Mouse (Mus musculus) erythroid progenitor cell, adult 5-6 weeks (primary cell): Measurements from ENCODE around the gene Gm13289. TPM values are rescaled to one million over a fixed set of nuclear protein-coding genes. Genes with fewer than 3 reads are reported as not detected.
"Not testable (repeated sequence)": the region's sequence is repeated elsewhere in the genome, so short reads cannot be mapped to it uniquely, and the experiment has no call there.

ENCODE experiments used
- ATAC-seq: replicated peaks from 2 replicates; pipeline ENCODE4 v1.8.0; 2016; ENCODE audit warnings: moderate number of reproducible peaks, mild to moderate bottlenecking, moderate TSS enrichment, inconsistent platforms; ENCODE audit not compliant: poor library complexity, low FRiP score, severe bottlenecking
- total RNA-seq, 2 experiments: library from RNA; stranded (forward) in 1 of 2; stranded (reverse) in 1 of 2; fragments of 150-400 nt in 1 of 2; fragments of 186-747, 209-891 nt in 1 of 2; gene quantifications; 2 replicates each; pipeline versions ENCODE4 v1.2.3 to v1.2.4; 2015 to 2017; ENCODE audit warnings: low replicate concordance in 2 of 2

The Gm13289 gene
- total RNA-seq, 2 experiments from 2014 or later = not detected

GRCm38 (mm10) chr4:88780320-88780719 is 3.6 kb downstream of the Gm13289 start:
- not testable (repeated sequence) for ATAC-seq

- not testable (repeated sequence) for ATAC-seq
Measured at GRCm38 (mm10) chr4:88781831-88782230, 5.1 kb downstream of the Gm13289 start, which contains the start of gene Ifnz. Gene Ifnz (plus strand): TSS chr4:88782131.

- ATAC-seq = not testable (repeated sequence)
Measured at GRCm38 (mm10) chr4:88782335-88782734, 5.6 kb downstream of the Gm13289 start.

GRCm38 (mm10) chr4:88785409-88785808 is 8.7 kb downstream of the Gm13289 start, which contains the start of gene Gm13276:
Gene Gm13276 (plus strand): TSS chr4:88785709.
- not testable (repeated sequence) for ATAC-seq

GRCm38 (mm10) chr4:88788402-88788801 is 11.7 kb downstream of the Gm13289 start, which contains the start of gene Gm13277:
Gene Gm13277 (plus strand): TSS chr4:88788632.
- ATAC-seq = not testable (repeated sequence)

- ATAC-seq = not testable (repeated sequence)
Measured at GRCm38 (mm10) chr4:88791250-88791649, 14.5 kb downstream of the Gm13289 start, which contains the start of gene Gm13278. Gene Gm13278 (plus strand): TSS chr4:88791550.

GRCm38 (mm10) chr4:88793936-88794675 is 17.4 kb downstream of the Gm13289 start, which contains the start of gene Gm13275:
Gene Gm13275 (plus strand): TSS chr4:88794487.
- not testable (repeated sequence) for ATAC-seq

GRCm38 (mm10) chr4:88797097-88797496 is 20.4 kb downstream of the Gm13289 start, which contains the start of gene Gm13279:
Gene Gm13279 (plus strand): TSS chr4:88797397.
- ATAC-seq = not testable (repeated sequence)

- not testable (repeated sequence) for ATAC-seq
Measured at GRCm38 (mm10) chr4:88799365-88799764, 22.6 kb downstream of the Gm13289 start, which contains the start of gene Gm13285. Gene Gm13285 (plus strand): TSS chr4:88799665.

GRCm38 (mm10) chr4:88802954-88803353 is 26.2 kb downstream of the Gm13289 start, which contains the start of gene Gm13287:
Gene Gm13287 (plus strand): TSS chr4:88803254.
- not testable (repeated sequence) for ATAC-seq

- not testable (repeated sequence) for ATAC-seq
Measured at GRCm38 (mm10) chr4:88805231-88805630, 28.5 kb downstream of the Gm13289 start, which contains the start of gene Gm13288. Gene Gm13288 (plus strand): TSS chr4:88805531.

- not testable (repeated sequence) for ATAC-seq
Measured at GRCm38 (mm10) chr4:88805761-88806160, 29.0 kb downstream of the Gm13289 start.

GRCm38 (mm10) chr4:88815928-88816327 is 39.2 kb downstream of the Gm13289 start, which contains the start of gene Ifna7:
Gene Ifna7 (plus strand): TSS chr4:88816228.
- no peak for ATAC-seq

- ATAC-seq = no peak
Measured at GRCm38 (mm10) chr4:88819659-88820058, 42.9 kb downstream of the Gm13289 start, which contains the start of gene Ifna11. Gene Ifna11 (plus strand): TSS chr4:88819959.

GRCm38 (mm10) chr4:88822995-88823394 is 46.3 kb downstream of the Gm13289 start:
- no peak for ATAC-seq

Other genes starting within 250 kb of the Gm13289 start
Only the 30 nearest of the 31 such genes appear.
- not detected in 2 replicates for gene Ifna14, start 205.1 kb upstream of the Gm13289 start, total RNA-seq (2015; ENCODE audit: low replicate concordance)
- not detected in 2 replicates for gene Ifna14, start 205.1 kb upstream of the Gm13289 start, total RNA-seq (2017; ENCODE audit: low replicate concordance)
- gene Ifna9, start 184.5 kb upstream of the Gm13289 start, total RNA-seq (2015; ENCODE audit: low replicate concordance) = not detected in 2 replicates
- not detected in 2 replicates for gene Ifna9, start 184.5 kb upstream of the Gm13289 start, total RNA-seq (2017; ENCODE audit: low replicate concordance)
- not detected in 2 replicates for gene Ifna12, start 173.5 kb upstream of the Gm13289 start, total RNA-seq (2015; ENCODE audit: low replicate concordance)
- gene Ifna12, start 173.5 kb upstream of the Gm13289 start, total RNA-seq (2017; ENCODE audit: low replicate concordance) = not detected in 2 replicates
- gene C87499, start 142.5 kb upstream of the Gm13289 start, total RNA-seq (2015; ENCODE audit: low replicate concordance) = not detected in 2 replicates
- gene C87499, start 142.5 kb upstream of the Gm13289 start, total RNA-seq (2017; ENCODE audit: low replicate concordance) = not detected in 2 replicates
- not detected in 2 replicates for gene Ifna13, start 132.5 kb upstream of the Gm13289 start, total RNA-seq (2015; ENCODE audit: low replicate concordance)
- gene Ifna13, start 132.5 kb upstream of the Gm13289 start, total RNA-seq (2017; ENCODE audit: low replicate concordance) = not detected in 2 replicates
- not detected in 2 replicates for gene Ifna16, start 100.0 kb upstream of the Gm13289 start, total RNA-seq (2015; ENCODE audit: low replicate concordance)
- not detected in 2 replicates for gene Ifna16, start 100.0 kb upstream of the Gm13289 start, total RNA-seq (2017; ENCODE audit: low replicate concordance)
- gene Ifna2, start 93.0 kb upstream of the Gm13289 start, total RNA-seq (2015; ENCODE audit: low replicate concordance) = not detected in 2 replicates
- not detected in 2 replicates for gene Ifna2, start 93.0 kb upstream of the Gm13289 start, total RNA-seq (2017; ENCODE audit: low replicate concordance)
- not detected in 2 replicates for gene Ifnab, start 85.6 kb upstream of the Gm13289 start, total RNA-seq (2015; ENCODE audit: low replicate concordance)
- not detected in 2 replicates for gene Ifnab, start 85.6 kb upstream of the Gm13289 start, total RNA-seq (2017; ENCODE audit: low replicate concordance)
- gene Gm26566, start 55.1 kb upstream of the Gm13289 start, total RNA-seq (2015; ENCODE audit: low replicate concordance) = not detected in 2 replicates
- 0.51 TPM in 1 of 2 replicates, not detected in the other for gene Gm26566, start 55.1 kb upstream of the Gm13289 start, total RNA-seq (2017; ENCODE audit: low replicate concordance)
- 20.1 and 22.0 TPM in 2 replicates for gene Klhl9, start 54.5 kb upstream of the Gm13289 start, total RNA-seq (2015; ENCODE audit: low replicate concordance)
- gene Klhl9, start 54.5 kb upstream of the Gm13289 start, total RNA-seq (2017; ENCODE audit: low replicate concordance) = 21.1 and 31.8 TPM in 2 replicates
- not detected in 2 replicates for gene Gm13271, start 22.1 kb upstream of the Gm13289 start, total RNA-seq (2015; ENCODE audit: low replicate concordance)
- not detected in 2 replicates for gene Gm13271, start 22.1 kb upstream of the Gm13289 start, total RNA-seq (2017; ENCODE audit: low replicate concordance)
- gene Gm13283, start 16.8 kb upstream of the Gm13289 start, total RNA-seq (2015; ENCODE audit: low replicate concordance) = not detected in 2 replicates
- gene Gm13283, start 16.8 kb upstream of the Gm13289 start, total RNA-seq (2017; ENCODE audit: low replicate concordance) = not detected in 2 replicates
- gene Gm13290, start 3.1 kb upstream of the Gm13289 start, total RNA-seq (2015; ENCODE audit: low replicate concordance) = not detected in 2 replicates
- not detected in 2 replicates for gene Gm13290, start 3.1 kb upstream of the Gm13289 start, total RNA-seq (2017; ENCODE audit: low replicate concordance)
- gene Gm13272, start 2.9 kb downstream of the Gm13289 start, total RNA-seq (2015; ENCODE audit: low replicate concordance) = not detected in 2 replicates
- gene Gm13272, start 2.9 kb downstream of the Gm13289 start, total RNA-seq (2017; ENCODE audit: low replicate concordance) = not detected in 2 replicates
- gene Ifnz, start 5.2 kb downstream of the Gm13289 start, total RNA-seq (2015; ENCODE audit: low replicate concordance) = not detected in 2 replicates
- not detected in 2 replicates for gene Ifnz, start 5.2 kb downstream of the Gm13289 start, total RNA-seq (2017; ENCODE audit: low replicate concordance)
- gene Gm13276, start 8.8 kb downstream of the Gm13289 start, total RNA-seq (2015; ENCODE audit: low replicate concordance) = not detected in 2 replicates
- gene Gm13276, start 8.8 kb downstream of the Gm13289 start, total RNA-seq (2017; ENCODE audit: low replicate concordance) = not detected in 2 replicates
- not detected in 2 replicates for gene Gm13277, start 11.7 kb downstream of the Gm13289 start, total RNA-seq (2015; ENCODE audit: low replicate concordance)
- not detected in 2 replicates for gene Gm13277, start 11.7 kb downstream of the Gm13289 start, total RNA-seq (2017; ENCODE audit: low replicate concordance)
- not detected in 2 replicates for gene Gm13278, start 14.6 kb downstream of the Gm13289 start, total RNA-seq (2015; ENCODE audit: low replicate concordance)
- not detected in 2 replicates for gene Gm13278, start 14.6 kb downstream of the Gm13289 start, total RNA-seq (2017; ENCODE audit: low replicate concordance)
- not detected in 2 replicates for gene Gm13275, start 17.6 kb downstream of the Gm13289 start, total RNA-seq (2015; ENCODE audit: low replicate concordance)
- gene Gm13275, start 17.6 kb downstream of the Gm13289 start, total RNA-seq (2017; ENCODE audit: low replicate concordance) = not detected in 2 replicates
- not detected in 2 replicates for gene Gm13279, start 20.5 kb downstream of the Gm13289 start, total RNA-seq (2015; ENCODE audit: low replicate concordance)
- gene Gm13279, start 20.5 kb downstream of the Gm13289 start, total RNA-seq (2017; ENCODE audit: low replicate concordance) = not detected in 2 replicates
- not detected in 2 replicates for gene Gm13285, start 22.7 kb downstream of the Gm13289 start, total RNA-seq (2015; ENCODE audit: low replicate concordance)
- gene Gm13285, start 22.7 kb downstream of the Gm13289 start, total RNA-seq (2017; ENCODE audit: low replicate concordance) = not detected in 2 replicates
- not detected in 2 replicates for gene Gm13287, start 26.3 kb downstream of the Gm13289 start, total RNA-seq (2015; ENCODE audit: low replicate concordance)
- not detected in 2 replicates for gene Gm13287, start 26.3 kb downstream of the Gm13289 start, total RNA-seq (2017; ENCODE audit: low replicate concordance)
- not detected in 2 replicates for gene Gm13288, start 28.6 kb downstream of the Gm13289 start, total RNA-seq (2015; ENCODE audit: low replicate concordance)
- not detected in 2 replicates for gene Gm13288, start 28.6 kb downstream of the Gm13289 start, total RNA-seq (2017; ENCODE audit: low replicate concordance)
- gene Ifna7, start 39.3 kb downstream of the Gm13289 start, total RNA-seq (2015; ENCODE audit: low replicate concordance) = not detected in 2 replicates
- gene Ifna7, start 39.3 kb downstream of the Gm13289 start, total RNA-seq (2017; ENCODE audit: low replicate concordance) = not detected in 2 replicates
- gene Ifna11, start 43.0 kb downstream of the Gm13289 start, total RNA-seq (2015; ENCODE audit: low replicate concordance) = not detected in 2 replicates
- gene Ifna11, start 43.0 kb downstream of the Gm13289 start, total RNA-seq (2017; ENCODE audit: low replicate concordance) = not detected in 2 replicates
- gene Ifna6, start 50.5 kb downstream of the Gm13289 start, total RNA-seq (2015; ENCODE audit: low replicate concordance) = not detected in 2 replicates
- not detected in 2 replicates for gene Ifna6, start 50.5 kb downstream of the Gm13289 start, total RNA-seq (2017; ENCODE audit: low replicate concordance)
- gene Ifna5, start 58.6 kb downstream of the Gm13289 start, total RNA-seq (2015; ENCODE audit: low replicate concordance) = not detected in 2 replicates
- gene Ifna5, start 58.6 kb downstream of the Gm13289 start, total RNA-seq (2017; ENCODE audit: low replicate concordance) = not detected in 2 replicates
- gene Ifna4, start 64.9 kb downstream of the Gm13289 start, total RNA-seq (2015; ENCODE audit: low replicate concordance) = not detected in 2 replicates
- gene Ifna4, start 64.9 kb downstream of the Gm13289 start, total RNA-seq (2017; ENCODE audit: low replicate concordance) = not detected in 2 replicates
- gene Ifna1, start 73.2 kb downstream of the Gm13289 start, total RNA-seq (2015; ENCODE audit: low replicate concordance) = not detected in 2 replicates
- gene Ifna1, start 73.2 kb downstream of the Gm13289 start, total RNA-seq (2017; ENCODE audit: low replicate concordance) = not detected in 2 replicates
- not detected in 2 replicates for gene Ifne, start 103.3 kb downstream of the Gm13289 start, total RNA-seq (2015; ENCODE audit: low replicate concordance)
- gene Ifne, start 103.3 kb downstream of the Gm13289 start, total RNA-seq (2017; ENCODE audit: low replicate concordance) = not detected in 2 replicates